Mouse (Mus musculus) cortical plate, adult 2 months (tissue): ENCODE measurements around the gene Rab11fip4.

Experiments
- CTCF ChIP-seq: fragments of 200-500 bp; IDR thresholded peaks from 2 replicates; pipeline ENCODE4 v1.5.1; 2011; ENCODE audit warnings: mild to moderate bottlenecking, control low read depth, low read length; ENCODE audit not compliant: insufficient read depth; ENCODE audit errors: extremely low read depth
- POLR2A ChIP-seq: fragments of 200-500 bp; IDR thresholded peaks from 2 replicates; pipeline ENCODE4 v1.6.1; 2011; ENCODE audit warnings: mild to moderate bottlenecking, low read length, control low read depth; ENCODE audit not compliant: insufficient read depth; ENCODE audit errors: extremely low read depth

- no peak for TF ChIP-seq CTCF
- no peak for TF ChIP-seq POLR2A
These were observed 19.4 kb downstream of the Rab11fip4 start for GRCm38 (mm10) chr11:79610454-79610853.
